15 mouse cellular contexts compared by ENCODE assay signal in the genomic region with DNA sequence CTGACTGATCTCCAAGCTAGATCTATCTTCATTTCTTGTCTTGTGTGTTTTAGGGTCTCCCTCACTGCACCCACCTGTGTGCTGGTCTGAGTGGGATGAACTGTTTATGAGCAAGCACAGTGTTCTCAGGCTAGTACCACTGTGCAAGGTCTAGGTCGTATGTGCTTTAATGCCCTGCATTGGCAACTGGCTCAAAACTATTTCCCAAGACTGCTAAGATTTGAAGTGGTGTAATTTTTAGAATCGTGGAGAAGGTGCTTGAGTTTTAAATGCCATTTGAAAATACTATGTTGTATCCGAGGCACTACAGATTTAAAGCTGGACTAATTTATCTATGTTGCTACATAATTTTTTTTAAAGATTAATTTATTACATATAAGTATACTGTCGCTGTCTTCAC.
"Had no signal": no experiment of that assay in that cellular context is flagged by ENCODE, and none has a peak within 500 bp of the region (broad histone marks: within the 10 kb centered on the region; RNA-seq: fewer than 3 reads in every experiment).

No protein-coding gene starts in this region.

- H3K4me1 ChIP-seq: neural tube, embryonic 15.5 days; stomach, embryonic 15.5 days had no signal

- H3K27me3 ChIP-seq: neural tube, embryonic 15.5 days; stomach, embryonic 15.5 days had no signal

- H3K9ac ChIP-seq: neural tube, embryonic 15.5 days; stomach, embryonic 15.5 days had no signal

- H3K9me3 ChIP-seq: neural tube, embryonic 15.5 days; stomach, embryonic 15.5 days had no signal

- H3K27ac ChIP-seq: neural tube, embryonic 15.5 days; stomach, embryonic 15.5 days; stomach, postnatal 0 days had no signal

- DNase-seq: retina, postnatal 1 day; right cerebral cortex, adult 18-20 months; right cerebral cortex, postnatal 14 days; right cerebral cortex, postnatal 25 days; right cerebral cortex, postnatal 4 days; spleen, adult 18-20 months; thymus, adult 18-20 months; thymus, adult 2 months; thymus, postnatal 14 days; thymus, postnatal 25 days; thymus, postnatal 36 days; thymus, postnatal 4 days had no signal

- H3K4me3 ChIP-seq: neural tube, embryonic 15.5 days; stomach, embryonic 15.5 days had no signal

- H3K4me2 ChIP-seq: neural tube, embryonic 15.5 days; stomach, embryonic 15.5 days had no signal
